Mouse (Mus musculus): ENCODE measurements around the gene Mprip.

Gene Mprip

DNA sequence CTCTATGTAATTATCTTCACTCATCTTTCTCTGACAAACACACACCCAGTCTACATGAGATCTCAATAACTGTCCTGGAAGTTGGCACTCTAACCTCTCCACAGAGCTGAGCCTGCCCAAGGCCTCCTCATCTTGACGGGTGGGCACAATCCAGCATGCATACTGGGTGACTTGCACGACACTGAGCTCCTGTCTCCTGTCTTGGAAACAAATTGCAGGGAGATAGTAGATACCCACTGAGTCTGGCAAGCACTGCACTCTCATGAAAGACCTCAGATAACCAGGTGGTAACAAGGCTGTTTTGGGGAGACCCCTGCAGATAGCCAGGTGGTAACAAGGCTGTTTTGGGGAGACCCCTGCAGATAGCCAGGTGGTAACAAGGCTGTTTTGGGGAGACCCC is 111.2 kb downstream of the Mprip start:
- DNase-seq = no peak

DNA sequence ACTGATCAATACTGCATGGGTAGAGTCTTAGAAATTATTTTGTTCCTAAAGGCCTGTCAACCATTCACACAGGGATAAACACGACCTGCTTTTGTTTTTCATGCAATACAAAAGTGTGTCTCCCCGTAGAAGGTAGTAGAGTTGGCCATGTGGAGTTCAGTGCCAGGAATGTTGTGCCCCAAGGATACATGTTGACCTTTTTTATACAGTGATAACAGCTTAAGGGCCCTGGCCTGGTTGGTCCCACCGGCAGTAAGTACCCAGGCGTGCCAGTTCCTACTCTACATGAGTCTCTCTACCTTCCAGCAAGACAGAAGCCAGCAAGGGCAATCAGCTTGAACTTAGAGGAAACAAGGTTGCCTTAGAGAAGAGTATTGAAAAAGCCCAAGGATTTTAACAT is 111.8 kb downstream of the Mprip start:
- no peak for DNase-seq

DNA sequence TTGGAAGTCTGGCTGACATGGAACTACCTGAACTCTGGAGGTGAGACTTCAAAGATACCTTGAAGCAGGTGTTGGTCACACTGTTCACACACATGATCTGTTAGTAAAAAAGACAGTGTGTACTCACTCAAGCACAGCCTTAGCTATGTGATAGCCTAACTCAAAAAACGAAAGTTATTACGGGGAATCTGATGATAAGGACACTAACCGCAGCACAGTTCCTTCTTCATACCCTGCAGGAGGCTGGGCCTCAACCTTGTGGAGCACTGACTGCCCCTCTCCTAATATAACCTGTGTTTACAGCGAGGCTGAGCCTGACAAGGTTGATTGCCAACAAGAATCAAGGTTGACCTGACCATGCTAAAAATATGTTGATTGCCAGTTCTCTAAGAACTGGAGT is 113.4 kb downstream of the Mprip start:
- DNase-seq = no peak

DNA sequence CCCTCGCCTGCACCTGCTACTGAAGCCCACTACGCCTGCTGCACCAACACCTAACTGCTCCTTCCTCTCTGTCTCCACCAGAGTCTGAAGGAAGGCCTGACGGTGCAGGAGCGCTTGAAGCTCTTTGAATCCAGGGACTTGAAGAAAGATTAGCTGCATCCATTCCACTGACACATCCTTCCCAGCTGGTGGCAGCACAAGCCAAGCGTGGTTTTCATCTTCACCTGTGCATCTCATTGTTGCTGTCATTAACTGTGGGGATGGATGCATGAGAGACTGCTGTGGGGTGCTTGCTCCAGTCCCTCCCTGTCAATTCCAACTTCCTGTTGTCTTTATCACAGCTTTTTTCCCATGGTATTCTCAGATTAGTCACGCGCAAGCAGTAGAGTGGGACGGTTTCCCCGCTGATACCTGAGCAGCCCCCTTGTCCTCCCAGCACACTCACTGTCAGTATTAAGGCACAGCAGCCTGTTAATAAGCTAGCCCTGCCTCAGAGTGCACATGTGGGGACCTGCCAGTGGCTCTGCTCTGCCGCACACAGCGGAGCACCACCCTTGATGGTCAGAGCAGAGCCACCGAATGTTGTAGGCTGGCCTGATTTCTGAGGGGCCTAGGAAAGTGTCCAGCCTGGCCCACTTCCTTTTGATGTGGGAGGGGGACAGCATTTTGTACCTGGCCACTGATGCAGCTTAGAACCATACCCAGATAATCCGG is 114.5 kb downstream of the Mprip start:
- no peak for DNase-seq

DNA sequence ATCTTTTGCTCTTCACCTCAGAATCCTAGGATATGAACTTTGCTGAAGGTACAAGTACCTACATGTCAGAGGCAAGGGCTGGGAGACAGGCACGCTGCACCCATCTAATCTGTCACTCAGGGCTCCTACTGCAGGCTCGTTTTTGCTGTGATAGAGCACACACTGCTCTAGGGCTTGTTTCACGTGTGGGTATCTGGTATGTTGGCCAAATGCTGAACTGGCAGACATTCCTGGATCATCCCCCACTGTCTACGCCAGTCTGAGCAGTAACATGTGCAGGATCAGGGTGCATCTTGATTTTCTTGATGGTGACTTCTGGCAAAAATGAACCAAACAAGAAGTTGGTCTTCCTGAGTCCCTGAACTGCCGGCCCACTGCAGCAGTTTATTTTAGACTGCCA is 116.2 kb downstream of the Mprip start:
- DNase-seq = no peak

DNA sequence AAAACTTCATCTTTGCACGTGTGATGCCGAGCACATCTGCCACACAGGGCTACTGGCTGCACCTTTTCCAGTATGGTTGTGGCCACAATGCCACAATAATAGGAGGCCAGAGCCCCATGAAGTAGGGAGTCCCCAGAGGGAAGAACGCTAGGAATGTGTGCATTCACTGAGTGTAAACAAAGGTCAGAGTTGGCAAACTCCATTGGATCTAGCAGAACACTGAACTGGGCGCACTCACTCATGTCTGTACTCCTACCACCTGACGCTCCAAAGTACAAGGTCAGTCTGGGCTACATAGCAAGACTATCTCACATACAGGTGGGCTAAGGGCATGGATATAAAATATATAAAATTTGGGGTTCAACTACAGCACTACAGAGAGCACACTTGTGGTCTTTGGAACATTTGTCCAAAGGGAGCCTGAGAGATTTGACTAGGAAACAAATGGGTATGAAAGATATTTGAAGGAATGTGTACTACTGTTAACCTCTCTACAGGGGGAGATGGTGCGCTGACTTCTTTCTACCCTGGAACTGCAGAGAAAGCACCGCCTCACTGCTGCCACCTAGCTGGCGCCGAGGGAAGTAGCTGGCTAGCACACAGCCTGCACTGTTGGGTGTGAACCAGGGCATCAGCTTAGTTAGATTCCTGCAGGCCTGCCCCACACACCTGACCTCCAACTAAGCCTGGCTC is 117.2 kb downstream of the Mprip start:
- DNase-seq = peak; percentile 95

DNA sequence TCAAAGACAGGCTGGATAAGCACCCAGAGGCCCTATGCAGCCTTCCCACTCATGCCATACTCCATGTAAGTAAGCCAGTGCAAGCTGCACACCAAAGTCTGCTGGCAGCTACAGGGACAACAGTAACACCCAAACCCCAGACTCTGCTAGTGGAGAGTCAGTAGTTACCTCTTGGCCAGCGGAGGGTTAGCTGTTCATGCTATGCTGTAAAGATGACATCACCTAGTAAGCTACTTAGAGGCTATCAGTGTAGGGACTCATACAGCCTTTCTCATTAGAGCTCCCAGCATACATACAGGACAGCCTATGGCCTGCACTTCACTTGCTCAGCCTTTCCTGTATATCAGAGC is 117.7 kb downstream of the Mprip start:
- no peak for DNase-seq

DNA sequence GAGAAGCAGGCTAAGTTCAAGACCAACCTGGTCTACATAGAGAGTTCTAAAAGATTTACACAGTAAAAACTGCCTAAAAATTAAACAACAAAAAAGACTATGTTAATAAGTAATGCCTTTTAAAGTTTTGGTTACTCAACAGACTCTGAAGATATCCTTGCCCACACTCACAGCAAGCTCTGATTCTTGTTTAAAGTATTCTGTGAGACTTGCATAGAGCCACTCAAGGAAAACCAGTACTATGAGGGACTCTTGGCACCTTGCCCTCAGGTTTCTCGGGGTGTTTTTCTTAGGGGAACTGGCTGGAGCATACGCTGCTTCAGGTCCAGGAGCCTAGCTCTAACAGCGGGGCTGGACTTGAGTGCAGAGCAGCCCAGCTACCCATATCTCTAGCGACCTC is 118.3 kb downstream of the Mprip start:
- DNase-seq = no peak

DNA sequence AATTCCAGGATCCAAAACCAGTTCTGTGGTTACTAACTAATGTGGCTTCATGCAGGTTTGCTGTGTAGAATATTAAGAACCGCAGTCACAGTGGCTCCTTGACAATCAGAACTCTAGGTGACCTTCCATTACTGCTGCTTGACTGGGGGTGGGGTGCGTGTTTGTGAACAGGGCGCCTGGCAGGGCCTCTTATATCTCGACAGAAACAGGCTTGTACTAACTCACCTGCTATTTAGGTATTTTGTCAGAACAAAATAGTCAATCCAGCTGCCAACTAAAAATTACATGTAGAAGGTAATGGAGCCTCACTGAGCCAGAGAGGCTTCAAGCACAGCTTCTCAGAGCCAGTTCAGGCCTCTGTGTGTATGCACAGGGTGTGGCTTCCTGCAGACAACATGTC is 119.1 kb downstream of the Mprip start:
- DNase-seq = peak; percentile 90

DNA sequence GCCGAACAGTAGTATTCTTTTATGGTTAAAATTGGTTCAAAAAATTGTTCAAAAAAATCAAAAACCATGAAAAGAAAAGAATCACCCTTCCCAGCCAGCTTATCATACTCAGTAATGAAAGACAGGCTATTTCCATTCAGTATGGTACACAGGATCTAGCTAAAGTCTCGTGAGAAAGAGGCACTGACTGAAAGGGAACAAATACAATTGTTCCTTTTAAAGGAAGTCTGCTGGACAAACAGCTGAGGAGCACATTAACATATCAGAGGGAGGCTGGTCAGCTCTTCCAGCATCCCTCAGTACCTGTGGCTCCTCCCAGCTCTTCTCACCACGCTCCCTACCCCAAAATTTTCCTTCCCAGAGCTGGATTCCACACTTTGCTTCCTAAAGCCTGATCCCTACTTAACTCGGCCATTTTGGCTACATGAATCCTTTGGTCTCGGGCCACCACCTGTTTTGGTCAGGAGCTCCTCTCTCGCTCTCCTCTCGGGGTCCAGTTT is 121.0 kb downstream of the Mprip start:
- no peak for DNase-seq

DNA sequence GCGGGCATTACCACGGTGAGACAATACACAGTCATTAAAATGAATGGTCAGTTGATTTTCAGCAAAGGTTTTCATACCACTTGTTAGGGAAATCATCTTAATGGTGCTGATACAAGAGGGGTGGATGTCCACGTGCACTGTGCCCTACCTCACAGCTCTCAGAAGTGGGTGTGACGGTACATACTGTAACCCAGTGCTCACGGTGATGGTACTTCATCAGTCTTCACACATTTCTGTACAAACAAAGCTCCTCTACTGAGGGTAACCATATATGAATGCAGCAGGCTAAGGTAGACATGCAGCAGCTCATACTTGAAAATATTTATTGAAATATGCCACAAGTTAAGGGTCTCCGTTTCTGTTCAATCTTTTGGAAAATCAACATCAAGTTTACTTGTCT is 122.5 kb downstream of the Mprip start:
- no peak for DNase-seq

DNA sequence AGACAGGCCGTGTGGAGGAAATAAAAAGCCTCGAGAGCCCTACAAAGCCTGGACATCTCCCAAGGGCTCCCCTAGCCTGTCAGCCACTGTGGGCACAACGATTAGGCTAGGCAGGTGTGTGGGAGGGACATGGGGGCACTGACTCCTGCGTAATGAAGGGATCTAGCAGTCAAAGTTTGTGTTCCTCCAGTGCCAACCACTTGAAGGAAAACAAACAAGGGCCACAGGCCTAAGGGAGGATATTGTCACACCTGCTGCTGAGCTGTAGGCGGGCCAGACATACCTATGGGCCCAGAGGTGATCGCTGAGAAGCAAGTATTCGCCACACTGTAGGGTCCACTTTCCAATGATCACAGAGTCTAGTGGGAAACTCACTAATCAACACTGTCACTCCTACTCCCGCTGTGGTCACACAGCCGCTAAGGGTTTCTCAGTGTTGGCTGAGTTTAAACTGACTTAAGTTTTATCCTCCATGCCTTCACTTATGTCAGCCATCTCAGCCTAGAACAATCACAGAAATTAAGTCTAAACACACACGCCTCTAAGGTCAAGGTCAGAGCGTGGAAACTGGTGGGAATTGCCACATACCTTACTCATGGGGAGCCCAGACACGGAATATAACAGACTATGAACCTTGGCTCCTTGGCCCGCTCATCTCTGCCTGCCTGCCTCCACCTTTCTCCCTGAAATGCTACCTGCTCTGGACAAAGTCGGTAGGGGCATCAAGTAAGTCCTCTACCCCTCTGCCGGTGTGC is 125.5 kb downstream of the Mprip start:
- DNase-seq = no peak

DNA sequence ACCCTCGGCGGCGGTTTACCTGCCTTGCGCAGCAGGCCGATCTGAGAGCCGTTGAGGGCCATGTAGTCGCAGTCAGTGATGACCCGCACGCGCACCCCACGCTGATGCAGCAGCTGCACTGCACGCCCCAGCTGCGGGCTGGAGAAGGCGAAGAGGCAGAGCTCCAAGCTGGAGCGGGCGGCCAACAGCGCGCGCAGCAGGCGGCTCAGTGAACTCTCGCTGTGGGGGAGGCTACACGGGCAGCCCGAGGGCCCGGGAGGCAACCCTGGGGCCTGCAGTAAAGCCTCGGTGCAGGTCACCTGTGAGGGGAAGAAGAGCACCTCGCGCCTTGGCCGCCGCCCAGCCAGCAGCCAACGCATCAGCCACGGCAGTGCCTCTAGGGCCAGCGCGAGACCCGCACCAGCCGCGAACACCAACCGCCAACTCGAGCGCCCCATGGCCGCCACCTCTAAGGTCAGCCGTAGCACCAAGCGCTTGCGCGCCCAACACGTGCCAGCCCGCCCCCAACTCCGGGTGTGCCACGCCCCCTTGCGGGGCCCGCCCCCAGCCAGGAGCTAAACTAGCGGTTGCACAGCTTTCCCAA is 126.2 kb downstream of the Mprip start, which contains the start of gene Pld6:
Gene Pld6 (minus strand): TSS at position 447 of the 583 bp plus-strand sequence.
- DNase-seq = peak; percentile 93

DNA sequence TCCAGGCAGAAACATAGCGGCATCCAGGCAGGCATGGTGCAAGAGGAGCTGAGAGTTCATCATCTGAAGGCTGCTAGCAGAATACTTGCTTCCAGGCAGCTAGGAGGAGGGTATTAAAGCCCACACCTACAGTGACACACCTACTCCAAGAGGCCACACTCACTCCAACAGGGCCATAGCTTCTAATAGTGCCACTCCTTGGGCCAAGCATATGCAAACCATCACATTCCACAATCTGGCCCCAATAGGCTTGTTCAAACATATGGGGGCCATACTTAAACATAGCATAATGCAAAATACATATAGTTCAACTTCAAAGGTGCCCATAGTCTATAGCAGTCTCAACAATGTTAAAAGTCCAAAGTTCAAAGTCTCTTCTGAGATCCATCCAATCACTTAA is 128.2 kb downstream of the Mprip start:
- no peak for DNase-seq

DNA sequence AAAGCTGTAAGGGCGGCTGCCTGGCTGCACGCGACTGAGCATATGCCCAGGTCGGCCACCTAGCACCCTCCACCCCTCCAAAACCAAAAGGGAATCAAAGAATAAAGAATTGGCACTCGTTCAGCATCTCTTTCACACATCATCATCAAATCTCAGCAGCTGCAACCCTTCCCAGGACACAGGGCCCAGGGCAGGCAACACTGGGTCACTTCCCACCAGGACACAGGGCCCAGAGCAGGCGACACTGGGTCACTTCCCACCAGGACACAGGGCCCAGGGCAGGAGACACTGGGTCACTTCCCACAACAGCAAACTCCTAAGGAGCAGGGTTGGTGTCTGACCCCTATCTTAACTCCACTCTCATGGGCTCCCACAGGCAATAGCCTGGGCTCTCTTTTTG is 132.3 kb downstream of the Mprip start:
- no peak for DNase-seq

DNA sequence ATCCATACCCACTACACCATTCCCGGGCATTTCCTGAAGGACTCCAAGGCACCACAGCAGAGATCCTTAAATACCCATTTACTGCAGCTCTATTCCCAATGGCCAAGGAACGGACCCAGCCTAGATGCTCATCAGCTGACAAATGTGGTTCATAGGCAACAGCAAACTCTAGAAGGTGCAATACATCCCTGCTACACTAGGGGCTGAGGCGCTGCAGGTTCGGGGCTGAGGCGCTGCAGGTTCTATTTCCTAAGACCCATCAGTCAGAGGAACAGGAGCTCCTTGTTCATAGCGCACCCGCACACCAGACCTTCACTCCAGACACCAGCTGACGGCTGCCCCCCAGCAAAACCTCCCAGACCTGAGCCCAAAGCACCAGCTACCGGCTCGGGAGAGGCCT is 139.3 kb downstream of the Mprip start:
- DNase-seq = no peak

DNA sequence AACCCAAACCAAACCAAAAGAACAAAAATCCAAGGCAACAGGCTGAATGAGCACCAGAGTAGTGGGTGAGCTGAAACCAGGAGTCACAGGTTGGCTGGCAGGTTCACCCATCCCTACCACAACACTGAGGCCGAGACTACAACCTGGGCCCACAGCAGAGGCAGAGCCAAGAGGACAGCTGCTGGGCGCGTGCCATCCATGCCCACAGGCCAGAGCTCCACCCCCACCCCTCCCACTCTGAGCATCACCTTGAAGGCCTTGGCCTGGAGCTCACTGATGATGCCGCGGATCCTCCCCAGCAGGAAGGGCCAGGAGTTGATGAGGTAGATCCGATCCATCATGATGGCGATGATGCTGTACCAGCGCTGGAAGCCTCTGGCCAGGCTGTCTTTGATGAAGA is 140.8 kb downstream of the Mprip start:
- DNase-seq = peak; percentile 89

DNA sequence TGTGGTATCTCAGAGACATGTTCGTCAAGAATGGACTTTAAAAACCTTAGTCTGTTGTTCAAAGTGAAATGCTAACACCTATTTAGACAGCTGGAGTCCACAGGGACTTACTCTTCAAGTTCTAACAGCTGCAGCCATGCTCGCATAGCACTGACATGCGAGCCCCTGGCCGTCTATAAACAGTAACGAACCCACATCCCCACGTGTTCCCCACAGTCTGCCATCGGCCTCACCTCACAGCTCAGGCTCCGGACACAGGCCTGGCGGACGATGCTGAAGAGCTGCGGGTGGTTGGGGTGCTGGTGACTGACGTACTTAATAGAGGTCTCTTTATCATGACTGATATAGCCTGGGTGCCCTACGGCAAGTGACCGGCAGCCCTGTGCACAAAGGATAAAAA is 142.4 kb downstream of the Mprip start:
- no peak for DNase-seq

DNA sequence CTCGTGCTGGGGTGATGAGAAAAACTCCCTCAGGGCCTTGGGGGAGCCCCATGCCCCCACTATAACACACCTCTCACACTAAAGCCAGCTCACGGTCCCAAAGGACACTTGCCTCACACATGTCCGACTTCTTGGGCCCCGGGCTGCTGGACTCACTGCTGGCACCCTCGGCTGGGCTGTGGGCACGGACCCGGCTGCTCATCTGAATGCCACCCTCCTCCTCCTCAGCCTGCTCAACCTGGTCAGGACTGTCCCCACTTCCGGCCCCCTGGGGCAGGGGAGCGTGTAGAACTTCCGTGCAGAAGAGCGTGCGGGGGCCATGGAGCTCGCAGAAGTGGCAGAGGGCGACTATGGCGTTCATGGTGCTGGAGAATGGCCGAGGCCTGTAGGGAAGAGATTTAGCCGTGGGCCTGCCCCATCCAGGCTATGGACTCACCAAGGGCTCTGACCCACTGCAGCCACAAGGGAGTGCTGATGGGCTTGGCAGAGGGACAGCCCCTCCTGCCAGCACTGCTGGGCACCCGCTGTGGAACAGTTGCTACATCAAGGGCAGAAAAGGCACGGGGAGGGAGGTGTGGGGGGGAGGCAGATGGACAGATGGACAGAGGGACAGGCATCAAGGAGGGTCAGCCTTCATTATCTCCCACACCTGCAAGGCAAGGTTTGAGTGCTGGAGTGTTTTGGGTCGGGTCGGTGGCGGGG is 143.5 kb downstream of the Mprip start:
- DNase-seq = peak; percentile 93

DNA sequence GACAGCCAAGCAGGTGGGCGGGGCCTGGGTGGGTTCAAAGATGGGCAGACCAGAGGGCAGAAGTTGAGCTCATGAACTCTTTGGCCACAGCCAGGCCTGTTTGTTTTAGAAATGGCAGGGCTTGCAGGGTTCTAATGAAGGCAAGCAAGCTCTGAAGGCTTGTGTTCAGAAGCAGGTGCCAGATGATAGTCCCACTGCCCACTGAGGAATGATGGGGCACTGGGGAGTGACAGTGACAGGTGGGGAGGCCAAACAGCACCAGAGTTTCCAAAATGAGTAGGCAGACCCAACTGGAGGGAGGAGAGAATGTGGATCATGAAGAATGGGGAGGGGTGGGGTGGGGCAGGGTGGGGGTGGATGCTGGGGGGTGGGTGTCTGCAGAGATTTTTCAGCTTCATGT is 144.2 kb downstream of the Mprip start:
- peak; percentile 83 for DNase-seq

DNA sequence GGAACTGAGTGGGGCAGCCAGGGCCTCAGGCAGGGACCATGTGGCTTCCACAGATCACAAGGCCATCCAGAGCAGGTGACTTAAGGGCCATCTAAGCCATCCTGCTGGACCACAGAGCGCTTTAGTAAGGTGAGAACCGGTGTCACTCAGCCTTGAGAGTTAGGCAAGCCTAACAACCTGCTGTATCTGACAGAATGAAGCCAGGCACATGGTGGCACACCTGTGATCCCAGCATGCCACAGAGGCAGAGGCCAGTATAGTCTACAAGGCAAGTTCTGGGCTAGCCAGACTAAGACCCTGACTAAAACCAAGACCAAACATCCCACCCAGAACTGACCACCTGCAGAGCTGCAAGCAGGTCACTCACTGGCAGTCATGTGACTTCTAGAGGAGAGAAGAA is 144.6 kb downstream of the Mprip start:
- peak; percentile 91 for DNase-seq

DNA sequence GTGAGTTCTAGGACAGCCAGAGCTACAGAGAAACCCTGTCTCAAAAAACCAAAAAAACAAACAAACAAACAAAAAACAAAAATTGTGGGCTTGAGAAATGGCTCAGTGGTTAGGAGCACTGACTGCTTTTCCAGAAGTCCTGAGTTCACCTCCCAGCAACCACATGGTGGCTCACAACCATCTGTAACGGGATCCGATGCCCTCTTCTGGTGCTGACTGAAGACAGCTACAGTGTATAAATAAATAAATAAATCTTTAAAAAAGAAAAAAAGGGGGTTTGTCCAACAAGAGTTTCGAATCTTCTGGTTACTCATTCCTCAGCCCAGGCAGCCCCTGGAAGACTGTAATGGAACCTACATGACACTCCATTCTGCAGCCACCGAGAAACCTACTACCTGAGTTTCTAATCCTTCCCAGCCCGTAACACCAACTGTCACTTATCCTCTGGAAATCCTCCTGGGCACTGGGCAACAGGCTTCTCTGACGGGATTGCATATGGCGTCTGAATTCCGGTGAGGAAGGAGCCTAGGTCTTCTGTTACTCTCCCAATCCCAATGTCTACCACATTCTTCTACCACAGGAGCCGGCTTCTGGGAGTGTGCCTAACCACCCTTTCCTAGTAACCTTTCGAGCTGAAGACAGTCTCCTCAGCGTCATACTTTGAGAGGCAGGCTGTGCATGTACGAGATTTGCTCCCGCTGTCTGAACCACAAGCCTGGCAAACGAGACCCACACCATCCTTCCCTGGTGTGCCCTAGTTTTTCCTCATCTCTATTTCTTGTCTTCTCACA is 147.3 kb downstream of the Mprip start:
- DNase-seq = peak; percentile 93
